Mouse (Mus musculus): Measurements from ENCODE around the gene Mettl22. TPM values are rescaled to one million over a fixed set of nuclear protein-coding genes. Genes with fewer than 3 reads are reported as not detected.

Mettl22 gene
- polyA plus RNA-seq, 1 experiment from 2014 or later, result 22.3 TPM

- Histone ChIP-seq H3K27me3 (replicated peaks; ENCODE audit: control insufficient read depth, insufficient read depth, low read length) (no peaks in the 10 kb centered on the region), H3K9me3 (ENCODE audit: control insufficient read depth, low read length) (no peaks in the 10 kb centered on the region), H3K9ac (ENCODE audit: low read depth, low read length) (no peak overlapping the region), H3K36me3 (ENCODE audit: control insufficient read depth, insufficient read depth, low read length) (no peaks in the 10 kb centered on the region), H3K4me1 (replicated peaks; ENCODE audit: control insufficient read depth, insufficient read depth, low read length) (no peaks in the 10 kb centered on the region), H3K27ac (ENCODE audit: low read depth, low read length) (no peak overlapping the region), H3K4me2 (no peak overlapping the region), H3K4me3 (ENCODE audit: low read depth, low read length) (no peak overlapping the region)
- DNase-seq (ENCODE audit: low spot score) (peak; percentile 25), ATAC-seq (replicated peaks; ENCODE audit: low FRiP score) (no peak)
- WGBS, result 72% methylated on average over 7 of the region's 7 CpGs
Observed at GRCm38 (mm10) chr16:8444911-8445310, 25.7 kb upstream of the Mettl22 start.

GRCm38 (mm10) chr16:8446256-8446655 lies 24.3 kb upstream of the Mettl22 start:
- H3K4me1 ChIP-seq (replicated peaks; ENCODE audit: control insufficient read depth, insufficient read depth, low read length), result no peaks in the 10 kb centered on the region
- no peak overlapping the region for H3K4me2 ChIP-seq
- H3K27me3 ChIP-seq (replicated peaks; ENCODE audit: control insufficient read depth, insufficient read depth, low read length), result no peaks in the 10 kb centered on the region
- WGBS, result 87% methylated on average over 6 of the region's 6 CpGs
- H3K36me3 ChIP-seq (ENCODE audit: control insufficient read depth, insufficient read depth, low read length), result no peaks in the 10 kb centered on the region
- no peak overlapping the region for H3K9ac ChIP-seq (ENCODE audit: low read depth, low read length)
- H3K9me3 ChIP-seq (ENCODE audit: control insufficient read depth, low read length), result no peaks in the 10 kb centered on the region
- no peak overlapping the region for H3K27ac ChIP-seq (ENCODE audit: low read depth, low read length)
- DNase-seq (ENCODE audit: low spot score) (peak; percentile 15), ATAC-seq (replicated peaks; ENCODE audit: low FRiP score) (no peak)
- H3K4me3 ChIP-seq (ENCODE audit: low read depth, low read length), result no peak overlapping the region

- Histone ChIP-seq H3K4me2 (no peak overlapping the region), H3K36me3 (ENCODE audit: control insufficient read depth, insufficient read depth, low read length) (no peaks in the 10 kb centered on the region), H3K4me1 (replicated peaks; ENCODE audit: control insufficient read depth, insufficient read depth, low read length) (0 out of 2 replicates have a peak, but pooled peaks cover 3% of the 10 kb centered on the region), H3K9ac (ENCODE audit: low read depth, low read length) (no peak overlapping the region), H3K4me3 (ENCODE audit: low read depth, low read length) (no peak overlapping the region), H3K27me3 (replicated peaks; ENCODE audit: control insufficient read depth, insufficient read depth, low read length) (0 out of 2 replicates have a peak, but pooled peaks cover 4% of the 10 kb centered on the region), H3K27ac (ENCODE audit: low read depth, low read length) (no peak overlapping the region), H3K9me3 (ENCODE audit: control insufficient read depth, low read length) (no peaks in the 10 kb centered on the region)
- DNase-seq (ENCODE audit: low spot score) (no peak), ATAC-seq (replicated peaks; ENCODE audit: low FRiP score) (no peak)
- WGBS, result 79% methylated on average over 2 of the region's 2 CpGs
Observed at GRCm38 (mm10) chr16:8453301-8453700, 17.3 kb upstream of the Mettl22 start.

- ATAC-seq (replicated peaks; ENCODE audit: low FRiP score) (peak; percentile 57; the same call in 1 of the 2 replicates), DNase-seq (ENCODE audit: low spot score) (peak; percentile 34)
- Histone ChIP-seq H3K27me3 (replicated peaks; ENCODE audit: control insufficient read depth, insufficient read depth, low read length) (0 out of 2 replicates have a peak, but pooled peaks cover 4% of the 10 kb centered on the region), H3K9me3 (ENCODE audit: control insufficient read depth, low read length) (no peaks in the 10 kb centered on the region), H3K36me3 (ENCODE audit: control insufficient read depth, insufficient read depth, low read length) (no peaks in the 10 kb centered on the region), H3K4me1 (replicated peaks; ENCODE audit: control insufficient read depth, insufficient read depth, low read length) (0 out of 2 replicates have a peak, but pooled peaks cover 3% of the 10 kb centered on the region), H3K4me2 (no peak overlapping the region; the same call in 1 of the 2 replicates), H3K27ac (ENCODE audit: low read depth, low read length) (no peak overlapping the region), H3K4me3 (ENCODE audit: low read depth, low read length) (no peak overlapping the region), H3K9ac (ENCODE audit: low read depth, low read length) (no peak overlapping the region)
- WGBS, result 25% methylated on average over 2 of the region's 2 CpGs
Observed at GRCm38 (mm10) chr16:8455221-8455620, 15.4 kb upstream of the Mettl22 start.

- Histone ChIP-seq H3K4me3 (ENCODE audit: low read depth, low read length) (no peak overlapping the region), H3K4me2 (no peak overlapping the region), H3K27me3 (replicated peaks; ENCODE audit: control insufficient read depth, insufficient read depth, low read length) (0 out of 2 replicates have a peak, but pooled peaks cover 4% of the 10 kb centered on the region), H3K36me3 (ENCODE audit: control insufficient read depth, insufficient read depth, low read length) (no peaks in the 10 kb centered on the region), H3K9ac (ENCODE audit: low read depth, low read length) (no peak overlapping the region), H3K9me3 (ENCODE audit: control insufficient read depth, low read length) (no peaks in the 10 kb centered on the region), H3K27ac (ENCODE audit: low read depth, low read length) (no peak overlapping the region), H3K4me1 (replicated peaks; ENCODE audit: control insufficient read depth, insufficient read depth, low read length) (0 out of 2 replicates have a peak, but pooled peaks cover 3% of the 10 kb centered on the region)
- ATAC-seq (replicated peaks; ENCODE audit: low FRiP score) (no peak), DNase-seq (ENCODE audit: low spot score) (no peak)
- 86% methylated on average over 4 of the region's 4 CpGs for WGBS
Observed at GRCm38 (mm10) chr16:8458391-8458790, 12.2 kb upstream of the Mettl22 start.

GRCm38 (mm10) chr16:8459098-8459497 lies 11.5 kb upstream of the Mettl22 start:
- 0 out of 2 replicates have a peak, but pooled peaks cover 4% of the 10 kb centered on the region for H3K27me3 ChIP-seq (replicated peaks; ENCODE audit: control insufficient read depth, insufficient read depth, low read length)
- H3K36me3 ChIP-seq (ENCODE audit: control insufficient read depth, insufficient read depth, low read length), result no peaks in the 10 kb centered on the region
- ATAC-seq (replicated peaks; ENCODE audit: low FRiP score) (no peak), DNase-seq (ENCODE audit: low spot score) (peak; percentile 65)
- H3K4me2 ChIP-seq, result no peak overlapping the region
- no peak overlapping the region for H3K4me3 ChIP-seq (ENCODE audit: low read depth, low read length)
- H3K4me1 ChIP-seq (replicated peaks; ENCODE audit: control insufficient read depth, insufficient read depth, low read length), result 0 out of 2 replicates have a peak, but pooled peaks cover 3% of the 10 kb centered on the region
- no peaks in the 10 kb centered on the region for H3K9me3 ChIP-seq (ENCODE audit: control insufficient read depth, low read length)
- H3K27ac ChIP-seq (ENCODE audit: low read depth, low read length), result no peak overlapping the region
- no peak overlapping the region for H3K9ac ChIP-seq (ENCODE audit: low read depth, low read length)
- 29% methylated on average over 6 of the region's 6 CpGs for WGBS

GRCm38 (mm10) chr16:8470132-8470531 lies 456 bp upstream of the Mettl22 start:
- Histone ChIP-seq H3K27ac (ENCODE audit: low read depth, low read length) (no peak overlapping the region), H3K36me3 (ENCODE audit: control insufficient read depth, insufficient read depth, low read length) (peaks cover 2% of the 10 kb centered on the region; the same call in 1 of the 2 replicates), H3K4me3 (ENCODE audit: low read depth, low read length) (peak overlapping the region; percentile 84; the same call in 1 of the 2 replicates), H3K4me2 (peak overlapping the region; percentile 69), H3K9ac (ENCODE audit: low read depth, low read length) (no peak overlapping the region), H3K4me1 (replicated peaks; ENCODE audit: control insufficient read depth, insufficient read depth, low read length) (0 out of 2 replicates have a peak, but pooled peaks cover 2% of the 10 kb centered on the region), H3K27me3 (replicated peaks; ENCODE audit: control insufficient read depth, insufficient read depth, low read length) (no peaks in the 10 kb centered on the region), H3K9me3 (ENCODE audit: control insufficient read depth, low read length) (no peaks in the 10 kb centered on the region)
- WGBS, result 88% methylated on average over 2 of the region's 2 CpGs
- DNase-seq (ENCODE audit: low spot score) (no peak), ATAC-seq (replicated peaks; ENCODE audit: low FRiP score) (no peak; the same call in 1 of the 2 replicates)

- Histone ChIP-seq H3K9me3 (ENCODE audit: control insufficient read depth, low read length) (no peaks in the 10 kb centered on the region), H3K27me3 (replicated peaks; ENCODE audit: control insufficient read depth, insufficient read depth, low read length) (no peaks in the 10 kb centered on the region), H3K4me1 (replicated peaks; ENCODE audit: control insufficient read depth, insufficient read depth, low read length) (no peaks in the 10 kb centered on the region), H3K27ac (ENCODE audit: low read depth, low read length) (no peak overlapping the region), H3K9ac (ENCODE audit: low read depth, low read length) (no peak overlapping the region), H3K36me3 (ENCODE audit: control insufficient read depth, insufficient read depth, low read length) (peaks cover 10% of the 10 kb centered on the region), H3K4me2 (no peak overlapping the region), H3K4me3 (ENCODE audit: low read depth, low read length) (no peak overlapping the region)
- DNase-seq (ENCODE audit: low spot score) (no peak), ATAC-seq (replicated peaks; ENCODE audit: low FRiP score) (no peak)
- 90% methylated on average over 9 of the region's 9 CpGs for WGBS
Observed at GRCm38 (mm10) chr16:8487396-8488005, 16.9 kb downstream of the Mettl22 start.

GRCm38 (mm10) chr16:8489340-8489739 lies 18.8 kb downstream of the Mettl22 start:
- DNase-seq (ENCODE audit: low spot score) (no peak), ATAC-seq (replicated peaks; ENCODE audit: low FRiP score) (no peak)
- Histone ChIP-seq H3K4me3 (ENCODE audit: low read depth, low read length) (no peak overlapping the region), H3K9ac (ENCODE audit: low read depth, low read length) (no peak overlapping the region), H3K27ac (ENCODE audit: low read depth, low read length) (no peak overlapping the region), H3K9me3 (ENCODE audit: control insufficient read depth, low read length) (no peaks in the 10 kb centered on the region), H3K36me3 (ENCODE audit: control insufficient read depth, insufficient read depth, low read length) (peaks cover 5% of the 10 kb centered on the region), H3K4me1 (replicated peaks; ENCODE audit: control insufficient read depth, insufficient read depth, low read length) (no peaks in the 10 kb centered on the region), H3K27me3 (replicated peaks; ENCODE audit: control insufficient read depth, insufficient read depth, low read length) (no peaks in the 10 kb centered on the region), H3K4me2 (no peak overlapping the region)
- 87% methylated on average over 5 of the region's 5 CpGs for WGBS

Measured in liver, embryonic 11.5 days (tissue).